Mouse (Mus musculus) liver, embryonic 15.5 days (tissue): ENCODE measurements around the gene Slc16a4. TPM values are rescaled to one million over a fixed set of nuclear protein-coding genes. Genes with fewer than 3 reads are reported as not detected.

Experiments used
- ATAC-seq: fragments of 200-750 bp; cut with Nextera tagmentation; 2 replicates; pipeline ENCODE4 v1.8.0; 2017; ENCODE audit warnings: moderate number of reproducible peaks, mild to moderate bottlenecking, moderate library complexity; ENCODE audit not compliant: insufficient read depth
- H3K27ac ChIP-seq: fragments of 300-500 bp; sonication (generic); replicated peaks from 2 replicates; pipeline ENCODE4 v1.5.1; 2015; ENCODE audit warnings: mild to moderate bottlenecking, inconsistent platforms
- H3K27me3 ChIP-seq: fragments of 300-500 bp; sonication (generic); 2 replicates; pipeline ENCODE4 v1.6.1; 2015; ENCODE audit warnings: mild to moderate bottlenecking, inconsistent platforms
- H3K36me3 ChIP-seq: fragments of 300-500 bp; sonication (generic); replicated peaks from 2 replicates; pipeline ENCODE4 v1.6.1; 2015; ENCODE audit warnings: moderate library complexity, mild to moderate bottlenecking, inconsistent platforms
- H3K4me1 ChIP-seq: fragments of 300-500 bp; sonication (generic); replicated peaks from 2 replicates; pipeline ENCODE4 v1.6.1; 2015; ENCODE audit warnings: inconsistent platforms
- H3K4me2 ChIP-seq: fragments of 300-500 bp; sonication (generic); 2 replicates; pipeline ENCODE4 v1.6.1; 2015; ENCODE audit warnings: moderate library complexity, mild to moderate bottlenecking, inconsistent platforms
- H3K4me3 ChIP-seq: fragments of 300-500 bp; sonication (generic); replicated peaks from 2 replicates; pipeline ENCODE4 v1.5.1; 2015; ENCODE audit warnings: mild to moderate bottlenecking, inconsistent platforms
- H3K9ac ChIP-seq: fragments of 300-500 bp; sonication (generic); 2 replicates; pipeline ENCODE4 v1.6.1; 2015; ENCODE audit warnings: moderate library complexity, mild to moderate bottlenecking, inconsistent platforms
- H3K9me3 ChIP-seq: fragments of 300-500 bp; sonication (generic); replicated peaks from 2 replicates; pipeline ENCODE4 v1.6.1; 2016; ENCODE audit warnings: inconsistent platforms
- WGBS: fragments of 180-500 bp; shearing (Covaris S2); methylation state at CpG from one replicate; pipeline ENCODE4 v1.1.7; 2015; ENCODE audit warnings: mixed read lengths; ENCODE audit not compliant: insufficient replicate concordance; 5-methylcytosine and 5-hydroxymethylcytosine counted together
- polyA plus RNA-seq: library from polyadenylated mRNA; unstranded; fragments of >200 nt; fragmentation: Nextera tagmentation; extraction: Ambion mirVana; gene quantifications from 2 replicates; pipeline ENCODE4 v1.2.1, GENCODE M21; 2015

Gene Slc16a4
- 0.50 and 0.52 TPM in 2 replicates for polyA plus RNA-seq

GRCm38 (mm10) chr3:107290764-107291381 is at the start of gene Slc16a4:
Slc16a4 (plus strand) TSS chr3:107291230.
- WGBS = 35% methylated on average over 9 of the region's 9 CpGs
- no peaks in the 10 kb centered on the region for H3K36me3 ChIP-seq
- no peak within 1 kb of the TSS for H3K4me2 ChIP-seq
- H3K4me1 ChIP-seq = 0 out of 2 replicates have a peak, but pooled peaks cover 4% of the 10 kb centered on the region
- H3K27me3 ChIP-seq = no peaks in the 10 kb centered on the region
- H3K9ac ChIP-seq = no peak within 1 kb of the TSS
- H3K9me3 ChIP-seq = no peaks in the 10 kb centered on the region
- no peak within 1 kb of the TSS for H3K27ac ChIP-seq
- no peak for ATAC-seq
- no peak within 1 kb of the TSS for H3K4me3 ChIP-seq

- H3K9ac ChIP-seq = no peak overlapping the region
- H3K9me3 ChIP-seq = no peaks in the 10 kb centered on the region
- H3K4me1 ChIP-seq = no peaks in the 10 kb centered on the region
- 0 out of 2 replicates have a peak, but pooled peaks cover 13% of the 10 kb centered on the region for H3K27me3 ChIP-seq
- no peak for ATAC-seq
- no peak overlapping the region for H3K4me3 ChIP-seq
- no peaks in the 10 kb centered on the region for H3K36me3 ChIP-seq
- H3K27ac ChIP-seq = no peak overlapping the region
- WGBS = 43% methylated on average over 14 of the region's 14 CpGs
- H3K4me2 ChIP-seq = no peak overlapping the region
Observed at GRCm38 (mm10) chr3:107241389-107242094, 49.5 kb upstream of the Slc16a4 start.

GRCm38 (mm10) chr3:107246876-107247275 is 44.2 kb upstream of the Slc16a4 start:
- H3K4me1 ChIP-seq = no peaks in the 10 kb centered on the region
- no peak for ATAC-seq
- 0 out of 2 replicates have a peak, but pooled peaks cover 13% of the 10 kb centered on the region for H3K27me3 ChIP-seq
- H3K27ac ChIP-seq = no peak overlapping the region
- no peaks in the 10 kb centered on the region for H3K9me3 ChIP-seq
- H3K36me3 ChIP-seq = no peaks in the 10 kb centered on the region
- no peak overlapping the region for H3K9ac ChIP-seq
- H3K4me3 ChIP-seq = no peak overlapping the region
- no peak overlapping the region for H3K4me2 ChIP-seq
- 60% methylated on average over 6 of the region's 6 CpGs for WGBS

- no peak for ATAC-seq
- Histone ChIP-seq H3K9me3 (no peaks in the 10 kb centered on the region), H3K4me1 (no peaks in the 10 kb centered on the region), H3K27me3 (0 out of 2 replicates have a peak, but pooled peaks cover 3% of the 10 kb centered on the region), H3K27ac (no peak overlapping the region), H3K4me2 (no peak overlapping the region), H3K4me3 (no peak overlapping the region), H3K36me3 (no peaks in the 10 kb centered on the region), H3K9ac (no peak overlapping the region)
- WGBS = 42% methylated on average over 3 of the region's 3 CpGs
Observed at GRCm38 (mm10) chr3:107249042-107249441, 42.0 kb upstream of the Slc16a4 start.

GRCm38 (mm10) chr3:107250320-107250719 is 40.7 kb upstream of the Slc16a4 start:
- no peaks in the 10 kb centered on the region for H3K9me3 ChIP-seq
- no peak for ATAC-seq
- no peaks in the 10 kb centered on the region for H3K36me3 ChIP-seq
- H3K4me1 ChIP-seq = no peaks in the 10 kb centered on the region
- no peak overlapping the region for H3K4me2 ChIP-seq
- H3K4me3 ChIP-seq = no peak overlapping the region
- no peak overlapping the region for H3K27ac ChIP-seq
- WGBS = 13% methylated on average over 2 of the region's 2 CpGs
- no peaks in the 10 kb centered on the region for H3K27me3 ChIP-seq
- no peak overlapping the region for H3K9ac ChIP-seq

GRCm38 (mm10) chr3:107252035-107252434 is 39.0 kb upstream of the Slc16a4 start:
- Histone ChIP-seq H3K4me1 (no peaks in the 10 kb centered on the region), H3K36me3 (no peaks in the 10 kb centered on the region), H3K27me3 (no peaks in the 10 kb centered on the region), H3K9me3 (no peaks in the 10 kb centered on the region), H3K4me2 (no peak overlapping the region), H3K4me3 (no peak overlapping the region), H3K27ac (no peak overlapping the region), H3K9ac (no peak overlapping the region)
- WGBS = 11% methylated on average over 4 of the region's 4 CpGs
- no peak for ATAC-seq

- ATAC-seq = no peak
- H3K4me2 ChIP-seq = no peak overlapping the region
- H3K27ac ChIP-seq = no peak overlapping the region
- no peak overlapping the region for H3K4me3 ChIP-seq
- no peaks in the 10 kb centered on the region for H3K36me3 ChIP-seq
- H3K4me1 ChIP-seq = no peaks in the 10 kb centered on the region
- 60% methylated on average over 5 of the region's 5 CpGs for WGBS
- H3K9ac ChIP-seq = no peak overlapping the region
- no peaks in the 10 kb centered on the region for H3K27me3 ChIP-seq
- no peaks in the 10 kb centered on the region for H3K9me3 ChIP-seq
Observed at GRCm38 (mm10) chr3:107253925-107254324, 37.1 kb upstream of the Slc16a4 start.

GRCm38 (mm10) chr3:107255992-107256391 is 35.0 kb upstream of the Slc16a4 start:
- ATAC-seq = no peak
- no peak overlapping the region for H3K9ac ChIP-seq
- H3K9me3 ChIP-seq = no peaks in the 10 kb centered on the region
- H3K4me2 ChIP-seq = no peak overlapping the region
- H3K27ac ChIP-seq = no peak overlapping the region
- no peaks in the 10 kb centered on the region for H3K27me3 ChIP-seq
- 63% methylated on average over 3 of the region's 3 CpGs for WGBS
- no peaks in the 10 kb centered on the region for H3K36me3 ChIP-seq
- no peaks in the 10 kb centered on the region for H3K4me1 ChIP-seq
- H3K4me3 ChIP-seq = no peak overlapping the region

- Histone ChIP-seq H3K4me1 (no peaks in the 10 kb centered on the region), H3K36me3 (no peaks in the 10 kb centered on the region), H3K27me3 (no peaks in the 10 kb centered on the region), H3K9ac (no peak overlapping the region), H3K27ac (no peak overlapping the region), H3K4me3 (no peak overlapping the region), H3K9me3 (no peaks in the 10 kb centered on the region), H3K4me2 (no peak overlapping the region)
- no peak for ATAC-seq
- WGBS = 60% methylated on average over 7 of the region's 7 CpGs
Observed at GRCm38 (mm10) chr3:107256724-107257123, 34.3 kb upstream of the Slc16a4 start.

- Histone ChIP-seq H3K36me3 (no peaks in the 10 kb centered on the region), H3K4me1 (no peaks in the 10 kb centered on the region), H3K27ac (no peak overlapping the region), H3K9me3 (no peaks in the 10 kb centered on the region), H3K4me3 (no peak overlapping the region), H3K27me3 (no peaks in the 10 kb centered on the region), H3K4me2 (no peak overlapping the region), H3K9ac (no peak overlapping the region)
- WGBS = 34% methylated on average over 5 of the region's 5 CpGs
- no peak for ATAC-seq
Observed at GRCm38 (mm10) chr3:107257924-107258323, 33.1 kb upstream of the Slc16a4 start.

- WGBS = 41% methylated on average over 8 of the region's 8 CpGs
- H3K27ac ChIP-seq = no peak overlapping the region
Observed at GRCm38 (mm10) chr3:107260956-107261850, 29.8 kb upstream of the Slc16a4 start.

More at GRCm38 (mm10) chr3:107260956-107261850, 29.8 kb upstream of the Slc16a4 start:
- H3K4me1 ChIP-seq = no peaks in the 10 kb centered on the region
- H3K9me3 ChIP-seq = no peaks in the 10 kb centered on the region
- H3K27me3 ChIP-seq = no peaks in the 10 kb centered on the region
- H3K4me2 ChIP-seq = no peak overlapping the region
- H3K9ac ChIP-seq = no peak overlapping the region
- no peaks in the 10 kb centered on the region for H3K36me3 ChIP-seq
- ATAC-seq = no peak
- H3K4me3 ChIP-seq = no peak overlapping the region
